Mouse (Mus musculus): ENCODE results near the gene Gm20683. TPM values are rescaled to one million over a fixed set of nuclear protein-coding genes. Genes with fewer than 3 reads are reported as not detected.
"Not testable (repeated sequence)": the region's sequence is repeated elsewhere in the genome, so short reads cannot be mapped to it uniquely, and the experiment has no call there.

The Gm20683 gene
- polyA plus RNA-seq, 1 experiment from 2014 or later, result 2.9 TPM

DNA sequence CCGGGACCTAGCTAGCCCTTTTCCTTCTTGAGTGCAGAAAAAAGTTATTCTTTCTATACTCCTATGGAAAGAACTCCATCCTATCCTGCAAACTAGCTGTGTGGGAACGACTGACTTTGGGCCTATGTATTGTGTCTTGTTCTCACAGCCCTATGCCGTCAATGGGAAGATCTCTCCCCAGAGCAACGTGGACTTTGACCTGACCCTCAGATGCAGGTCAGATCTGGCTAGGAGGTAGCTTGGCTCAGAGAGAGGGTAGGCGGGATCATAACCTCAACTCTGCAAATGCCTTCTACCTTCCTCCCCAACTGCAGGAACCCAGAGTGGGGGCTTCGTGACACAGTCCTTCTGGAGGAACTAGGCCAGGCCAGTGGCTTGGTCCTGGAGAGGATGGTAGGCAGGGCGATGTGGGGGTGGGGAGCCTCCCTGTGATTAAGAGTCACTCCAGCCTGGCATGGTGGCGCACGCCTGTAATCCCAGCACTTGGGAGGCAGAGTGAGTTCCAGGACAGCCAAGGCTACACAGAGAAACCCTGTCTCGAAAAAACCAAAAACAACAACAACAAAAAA is 34.9 kb upstream of the Gm20683 start:
- ATAC-seq (ENCODE audit: insufficient read depth, low FRiP score, low TSS enrichment) (no peak), DNase-seq (ENCODE audit: low spot score) (no peak)
- Histone ChIP-seq H3K9me3 (ENCODE audit: control insufficient read depth, low read length) (no peaks in the 10 kb centered on the region), H3K4me3 (ENCODE audit: low read depth, low read length) (peak overlapping the region; percentile 72), H3K27me3 (ENCODE audit: control insufficient read depth, insufficient read depth, low read length) (no peaks in the 10 kb centered on the region), H3K9ac (ENCODE audit: low read length) (peak overlapping the region; percentile 86), H3K4me2 (ENCODE audit: low read depth) (peak overlapping the region; percentile 97), H3K4me1 (ENCODE audit: control insufficient read depth, insufficient read depth, low read length) (peaks cover 26% of the 10 kb centered on the region), H3K27ac (ENCODE audit: low read depth, low read length) (no peak overlapping the region; the same call in 1 of the 2 replicates), H3K36me3 (ENCODE audit: control insufficient read depth, insufficient read depth, low read length) (peaks cover 7% of the 10 kb centered on the region; the same call in 1 of the 2 replicates)
- 55% methylated on average over 10 of the region's 10 CpGs for WGBS

DNA sequence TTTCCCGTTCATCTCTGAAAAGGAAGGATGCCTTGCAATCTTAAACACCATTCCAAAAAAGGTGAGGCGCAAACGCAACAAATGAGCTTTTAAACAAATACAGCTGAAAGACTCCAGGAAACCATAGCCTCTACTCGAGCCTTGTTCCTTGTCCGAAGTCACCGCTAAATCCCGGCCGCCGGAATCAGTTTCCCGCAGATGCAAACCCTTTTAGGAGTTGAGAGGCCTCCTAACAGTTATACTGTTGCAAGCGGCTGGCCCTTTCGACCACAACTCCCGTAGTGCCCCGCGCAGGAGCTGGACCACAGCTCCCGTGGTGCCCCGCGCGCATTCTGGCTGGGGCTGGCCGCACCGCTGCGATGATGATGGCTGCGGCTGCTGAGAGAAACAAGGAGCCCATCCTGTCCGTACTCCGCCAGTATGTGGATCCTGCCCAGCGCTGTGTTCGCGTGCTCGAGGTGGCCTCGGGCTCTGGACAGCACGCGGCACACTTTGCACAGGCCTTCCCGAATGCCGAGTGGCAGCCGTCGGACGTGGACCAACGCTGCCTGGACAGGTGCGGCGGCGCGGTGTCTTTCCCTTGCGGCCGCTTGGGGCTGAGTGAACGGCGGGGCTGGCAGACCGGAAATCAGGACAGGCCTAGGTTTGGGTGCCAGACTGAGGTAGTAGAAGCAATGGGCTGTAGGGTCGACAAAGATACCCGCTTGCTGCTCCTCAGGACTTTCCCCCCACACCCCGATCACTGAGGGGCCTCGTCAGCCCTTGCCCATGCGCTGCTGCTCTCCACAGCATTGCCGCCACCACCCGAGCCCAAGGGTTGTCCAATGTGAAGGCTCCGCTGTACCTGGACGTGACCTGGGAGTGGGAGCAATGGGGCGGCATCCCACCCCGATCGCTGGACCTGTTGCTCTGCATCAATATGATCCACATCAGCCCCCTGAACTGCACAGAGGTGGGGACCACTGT is 33.9 kb upstream of the Gm20683 start:
- Histone ChIP-seq H3K27ac (ENCODE audit: low read depth, low read length) (peak overlapping the region; percentile 85), H3K9me3 (ENCODE audit: control insufficient read depth, low read length) (no peaks in the 10 kb centered on the region), H3K4me3 (ENCODE audit: low read depth, low read length) (peak overlapping the region; percentile 72), H3K4me2 (ENCODE audit: low read depth) (peak overlapping the region; percentile 97), H3K36me3 (ENCODE audit: control insufficient read depth, insufficient read depth, low read length) (peaks cover 7% of the 10 kb centered on the region; the same call in 1 of the 2 replicates), H3K4me1 (ENCODE audit: control insufficient read depth, insufficient read depth, low read length) (peaks cover 17% of the 10 kb centered on the region), H3K27me3 (ENCODE audit: control insufficient read depth, insufficient read depth, low read length) (no peaks in the 10 kb centered on the region), H3K9ac (ENCODE audit: low read length) (peak overlapping the region; percentile 86)
- 1% methylated on average over 59 of the region's 59 CpGs for WGBS
- ATAC-seq (ENCODE audit: insufficient read depth, low FRiP score, low TSS enrichment) (peak; percentile 84), DNase-seq (ENCODE audit: low spot score) (peak; percentile 92)

DNA sequence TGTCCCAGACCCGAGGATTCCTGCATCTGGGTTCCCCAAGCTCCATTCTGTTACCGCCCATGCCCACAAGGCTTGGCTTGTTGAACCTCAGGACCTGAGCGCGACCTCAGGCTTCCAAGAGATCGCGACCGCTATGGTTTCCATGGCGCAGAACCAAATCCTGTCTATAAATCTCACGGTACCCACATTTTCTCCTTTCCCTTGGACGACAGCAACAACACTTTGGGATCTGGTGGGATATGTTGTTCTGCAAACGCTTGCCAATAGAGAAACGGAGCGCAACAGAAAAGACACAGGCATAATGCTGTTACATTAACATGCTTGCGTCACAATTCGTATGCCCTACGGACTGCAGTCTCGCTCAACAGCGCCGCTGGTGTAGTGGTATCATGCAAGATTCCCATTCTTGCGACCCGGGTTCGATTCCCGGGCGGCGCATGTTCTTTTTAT is 33.2 kb upstream of the Gm20683 start, which contains the start of gene Mettl26:
Gene Mettl26 (plus strand): TSS at position 354 of the 450 bp plus-strand sequence.
- under 1% methylated on average over 25 of the region's 25 CpGs for WGBS

DNA sequence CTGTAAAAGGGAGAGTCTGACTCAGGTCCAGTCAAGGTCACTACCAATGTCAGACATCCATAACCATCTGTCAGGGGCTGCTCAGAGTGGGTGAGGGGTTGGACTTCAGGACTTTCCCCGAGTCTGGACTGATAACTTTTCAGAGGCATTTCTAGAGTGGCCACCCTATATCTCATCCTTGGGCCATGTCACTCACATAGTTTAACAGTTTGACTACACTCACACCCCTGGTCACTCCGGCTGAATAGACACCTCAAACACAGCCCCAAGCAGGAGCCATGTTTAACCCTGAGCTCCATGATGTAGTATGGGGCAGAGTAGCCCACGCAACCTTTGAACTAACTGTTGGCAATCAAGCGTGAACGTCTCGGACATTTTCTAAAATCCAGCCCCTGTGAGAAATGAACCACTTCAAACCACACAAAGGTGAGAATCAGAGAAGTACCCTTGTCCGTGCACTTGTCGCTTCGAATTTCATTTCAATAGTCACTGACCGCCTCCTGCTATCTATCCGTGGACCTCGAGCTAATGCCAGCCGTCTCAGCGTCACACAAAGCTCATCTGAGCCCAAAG is 32.7 kb upstream of the Gm20683 start:
- H3K9me3 ChIP-seq (ENCODE audit: control insufficient read depth, low read length), result no peaks in the 10 kb centered on the region
- H3K4me2 ChIP-seq (ENCODE audit: low read depth), result peak overlapping the region; percentile 97
- DNase-seq (ENCODE audit: low spot score) (no peak), ATAC-seq (ENCODE audit: insufficient read depth, low FRiP score, low TSS enrichment) (no peak)
- WGBS, result 8% methylated on average over 14 of the region's 14 CpGs
- peak overlapping the region; percentile 11; the same call in 1 of the 2 replicates for H3K27ac ChIP-seq (ENCODE audit: low read depth, low read length)
- H3K4me1 ChIP-seq (ENCODE audit: control insufficient read depth, insufficient read depth, low read length), result peaks cover 13% of the 10 kb centered on the region
- H3K9ac ChIP-seq (ENCODE audit: low read length), result peak overlapping the region; percentile 57
- H3K27me3 ChIP-seq (ENCODE audit: control insufficient read depth, insufficient read depth, low read length), result no peaks in the 10 kb centered on the region
- H3K4me3 ChIP-seq (ENCODE audit: low read depth, low read length), result peak overlapping the region; percentile 72
- peaks cover 7% of the 10 kb centered on the region; the same call in 1 of the 2 replicates for H3K36me3 ChIP-seq (ENCODE audit: control insufficient read depth, insufficient read depth, low read length)

More for the DNA sequence above, 33.2 kb upstream of the Gm20683 start, which contains the start of gene Mettl26:
- Histone ChIP-seq H3K4me1 (ENCODE audit: control insufficient read depth, insufficient read depth, low read length) (peaks cover 13% of the 10 kb centered on the region), H3K9ac (ENCODE audit: low read length) (peak within 1 kb of the TSS; percentile 86), H3K36me3 (ENCODE audit: control insufficient read depth, insufficient read depth, low read length) (peaks cover 7% of the 10 kb centered on the region; the same call in 1 of the 2 replicates), H3K27me3 (ENCODE audit: control insufficient read depth, insufficient read depth, low read length) (no peaks in the 10 kb centered on the region), H3K9me3 (ENCODE audit: control insufficient read depth, low read length) (no peaks in the 10 kb centered on the region), H3K4me2 (ENCODE audit: low read depth) (peak within 1 kb of the TSS; percentile 97), H3K4me3 (ENCODE audit: low read depth, low read length) (peak within 1 kb of the TSS; percentile 72), H3K27ac (ENCODE audit: low read depth, low read length) (peak within 1 kb of the TSS; percentile 85)
- DNase-seq (ENCODE audit: low spot score) (peak; percentile 93), ATAC-seq (ENCODE audit: insufficient read depth, low FRiP score, low TSS enrichment) (peak; percentile 58)

DNA sequence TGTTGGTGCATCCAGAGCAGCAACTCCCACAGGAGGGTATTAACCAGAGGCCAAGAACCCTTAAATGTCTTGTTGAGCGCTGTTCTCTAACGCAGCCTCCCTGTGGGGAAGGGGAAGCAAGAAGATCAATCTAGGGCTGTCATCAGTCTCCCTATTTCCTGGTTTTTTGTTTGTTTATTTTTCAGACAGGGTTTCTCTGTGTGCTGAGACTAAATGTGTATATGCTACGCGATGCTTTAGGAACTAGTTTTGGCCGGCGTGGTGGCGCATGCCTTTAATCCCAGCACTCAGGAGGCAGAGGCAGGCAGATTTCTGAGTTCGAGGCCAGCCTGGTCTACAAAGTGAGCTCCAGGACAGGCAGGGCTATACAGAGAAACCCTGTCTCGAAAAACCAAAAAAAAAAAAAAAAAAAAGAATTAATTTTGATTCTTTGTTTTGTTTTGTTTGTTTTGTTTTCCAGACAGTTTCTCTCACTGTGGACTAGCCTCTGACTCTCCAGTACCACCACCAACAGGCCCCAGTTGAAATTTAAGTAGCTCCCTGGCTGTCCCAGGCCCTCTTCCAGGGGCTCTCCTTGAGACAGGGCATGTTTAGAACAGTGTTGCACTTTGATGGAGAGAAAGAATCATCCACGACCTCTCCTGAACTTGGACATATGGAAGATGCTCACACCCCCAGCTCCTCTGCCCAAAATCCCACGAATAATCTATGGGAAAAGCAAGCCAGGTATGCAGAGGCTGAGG is 32.0 kb upstream of the Gm20683 start:
- Histone ChIP-seq H3K4me3 (ENCODE audit: low read depth, low read length) (no peak overlapping the region; the same call in 1 of the 2 replicates), H3K4me1 (ENCODE audit: control insufficient read depth, insufficient read depth, low read length) (peaks cover 16% of the 10 kb centered on the region), H3K4me2 (ENCODE audit: low read depth) (peak overlapping the region; percentile 97), H3K9me3 (ENCODE audit: control insufficient read depth, low read length) (no peaks in the 10 kb centered on the region), H3K9ac (ENCODE audit: low read length) (no peak overlapping the region), H3K27me3 (ENCODE audit: control insufficient read depth, insufficient read depth, low read length) (no peaks in the 10 kb centered on the region), H3K36me3 (ENCODE audit: control insufficient read depth, insufficient read depth, low read length) (peaks cover 2% of the 10 kb centered on the region; the same call in 1 of the 2 replicates), H3K27ac (ENCODE audit: low read depth, low read length) (no peak overlapping the region)
- DNase-seq (ENCODE audit: low spot score), result no peak
- 78% methylated on average over 10 of the region's 11 CpGs for WGBS
- no peak for ATAC-seq (ENCODE audit: insufficient read depth, low FRiP score, low TSS enrichment)

DNA sequence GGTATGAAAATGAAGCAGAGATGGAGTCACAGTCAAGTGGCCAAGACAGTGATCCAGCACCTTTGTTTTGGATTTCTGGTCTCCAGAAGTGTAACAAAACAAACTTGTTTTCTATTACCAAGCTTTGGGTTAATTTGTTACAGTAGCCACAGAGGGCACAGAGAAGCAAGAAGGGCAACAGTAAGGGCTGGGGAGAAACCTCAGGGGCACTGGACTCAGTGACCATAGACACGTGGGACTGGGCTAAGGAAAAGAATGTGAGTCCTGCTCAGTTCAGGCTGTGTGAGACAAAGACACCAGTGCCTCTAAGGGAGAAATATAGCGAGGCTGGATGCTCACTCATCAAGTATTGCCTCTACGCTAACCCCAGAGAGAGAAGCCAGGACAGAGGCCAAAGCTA is 31.1 kb upstream of the Gm20683 start:
- Histone ChIP-seq H3K9ac (ENCODE audit: low read length) (no peak overlapping the region), H3K36me3 (ENCODE audit: control insufficient read depth, insufficient read depth, low read length) (no peaks in the 10 kb centered on the region), H3K4me1 (ENCODE audit: control insufficient read depth, insufficient read depth, low read length) (peaks cover 20% of the 10 kb centered on the region), H3K27me3 (ENCODE audit: control insufficient read depth, insufficient read depth, low read length) (no peaks in the 10 kb centered on the region), H3K4me3 (ENCODE audit: low read depth, low read length) (no peak overlapping the region), H3K4me2 (ENCODE audit: low read depth) (no peak overlapping the region), H3K9me3 (ENCODE audit: control insufficient read depth, low read length) (no peaks in the 10 kb centered on the region), H3K27ac (ENCODE audit: low read depth, low read length) (no peak overlapping the region)
- 88% methylated on average over 3 of the region's 3 CpGs for WGBS
- DNase-seq (ENCODE audit: low spot score) (no peak), ATAC-seq (ENCODE audit: insufficient read depth, low FRiP score, low TSS enrichment) (no peak)

DNA sequence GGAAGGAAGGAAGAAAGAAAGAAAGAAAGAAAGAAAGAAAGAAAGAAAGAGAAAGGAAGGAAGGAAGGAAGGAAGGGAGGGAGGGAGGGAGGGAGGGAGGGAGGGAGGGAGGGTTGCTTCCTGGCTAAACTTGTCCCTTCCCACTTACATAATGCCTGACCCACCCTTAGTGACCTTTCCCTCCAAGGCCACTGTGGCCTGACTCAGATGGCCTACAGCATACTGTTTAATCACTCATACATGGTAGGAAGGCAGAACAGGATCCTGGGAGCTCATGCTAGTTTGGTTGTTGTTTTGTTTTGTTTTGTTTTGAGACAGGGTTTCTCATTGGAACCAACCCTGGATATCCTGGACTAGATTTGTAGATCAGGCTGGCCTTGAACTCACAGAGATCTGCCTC is 30.0 kb upstream of the Gm20683 start:
- H3K4me1 ChIP-seq (ENCODE audit: control insufficient read depth, insufficient read depth, low read length), result peaks cover 22% of the 10 kb centered on the region
- not testable (repeated sequence) for ATAC-seq (ENCODE audit: insufficient read depth, low FRiP score, low TSS enrichment); H3K27me3 ChIP-seq (ENCODE audit: control insufficient read depth, insufficient read depth, low read length); DNase-seq (ENCODE audit: low spot score); H3K9ac ChIP-seq (ENCODE audit: low read length); H3K9me3 ChIP-seq (ENCODE audit: control insufficient read depth, low read length); H3K36me3 ChIP-seq (ENCODE audit: control insufficient read depth, insufficient read depth, low read length); H3K4me2 ChIP-seq (ENCODE audit: low read depth); H3K4me3 ChIP-seq (ENCODE audit: low read depth, low read length); H3K27ac ChIP-seq (ENCODE audit: low read depth, low read length)

GRCm38 (mm10) chr17:25869954-25870353 is 28.4 kb upstream of the Gm20683 start:
- DNase-seq (ENCODE audit: low spot score) (no peak), ATAC-seq (ENCODE audit: insufficient read depth, low FRiP score, low TSS enrichment) (no peak)
- H3K9me3 ChIP-seq (ENCODE audit: control insufficient read depth, low read length), result no peaks in the 10 kb centered on the region
- no peak overlapping the region for H3K4me2 ChIP-seq (ENCODE audit: low read depth)
- no peaks in the 10 kb centered on the region for H3K36me3 ChIP-seq (ENCODE audit: control insufficient read depth, insufficient read depth, low read length)
- no peak overlapping the region for H3K9ac ChIP-seq (ENCODE audit: low read length)
- peaks cover 13% of the 10 kb centered on the region for H3K4me1 ChIP-seq (ENCODE audit: control insufficient read depth, insufficient read depth, low read length)
- no peaks in the 10 kb centered on the region for H3K27me3 ChIP-seq (ENCODE audit: control insufficient read depth, insufficient read depth, low read length)
- no peak overlapping the region for H3K27ac ChIP-seq (ENCODE audit: low read depth, low read length)
- no peak overlapping the region for H3K4me3 ChIP-seq (ENCODE audit: low read depth, low read length)
- WGBS, result 83% methylated on average over 2 of the region's 2 CpGs
